Mouse (Mus musculus) forebrain, embryonic 16.5 days (tissue): ENCODE measurements at regions not wholly inside any gene's neighbourhood (a gene's known extent, or its start where the extent isn't known, plus 50 kb on each side); places are given as distances from the start of the nearest gene placed in this dataset.

Experiments used
- ATAC-seq: fragments of 200-750 bp; cut with Nextera tagmentation; 2 replicates; pipeline ENCODE4 v1.8.0; 2017; ENCODE audit warnings: mild to moderate bottlenecking, moderate library complexity
- H3K27ac ChIP-seq: fragments of 300-500 bp; sonication (generic); 2 replicates; pipeline ENCODE4 v1.5.1; 2014; ENCODE audit warnings: low read length, control low read depth
- H3K27me3 ChIP-seq: fragments of 300-500 bp; sonication (generic); replicated peaks from 2 replicates; pipeline ENCODE4 v1.6.1; 2014; ENCODE audit warnings: low read length; ENCODE audit not compliant: control insufficient read depth, insufficient read depth
- H3K36me3 ChIP-seq: fragments of 300-500 bp; sonication (generic); 2 replicates; pipeline ENCODE4 v1.6.1; 2014; ENCODE audit not compliant: control insufficient read depth, insufficient read depth
- H3K4me1 ChIP-seq: fragments of 300-500 bp; sonication (generic); replicated peaks from 2 replicates; pipeline ENCODE4 v1.6.1; 2014; ENCODE audit warnings: low read length; ENCODE audit not compliant: control insufficient read depth, insufficient read depth
- H3K4me2 ChIP-seq: fragments of 300-500 bp; sonication (generic); 2 replicates; pipeline ENCODE4 v1.6.1; 2014; ENCODE audit warnings: mild to moderate bottlenecking, low read length, control low read depth
- H3K4me3 ChIP-seq: fragments of 300-500 bp; sonication (generic); replicated peaks from 2 replicates; pipeline ENCODE4 v1.5.1; 2014; ENCODE audit warnings: mild to moderate bottlenecking, low read length, control low read depth
- H3K9ac ChIP-seq: fragments of 300-500 bp; sonication (generic); replicated peaks from 2 replicates; pipeline ENCODE4 v1.6.1; 2014; ENCODE audit warnings: low read depth, low read length, control low read depth
- H3K9me3 ChIP-seq: fragments of 300-500 bp; sonication (generic); 2 replicates; pipeline ENCODE4 v1.6.1; 2016; ENCODE audit warnings: low read length; ENCODE audit not compliant: control insufficient read depth
- WGBS: fragments of 180-500 bp; shearing (Covaris S2); extraction: QIAGEN DNeasy Blood & Tissue Kit; methylation state at CpG from one replicate; pipeline ENCODE4 v1.1.7; 2014; 5-methylcytosine and 5-hydroxymethylcytosine counted together

DNA sequence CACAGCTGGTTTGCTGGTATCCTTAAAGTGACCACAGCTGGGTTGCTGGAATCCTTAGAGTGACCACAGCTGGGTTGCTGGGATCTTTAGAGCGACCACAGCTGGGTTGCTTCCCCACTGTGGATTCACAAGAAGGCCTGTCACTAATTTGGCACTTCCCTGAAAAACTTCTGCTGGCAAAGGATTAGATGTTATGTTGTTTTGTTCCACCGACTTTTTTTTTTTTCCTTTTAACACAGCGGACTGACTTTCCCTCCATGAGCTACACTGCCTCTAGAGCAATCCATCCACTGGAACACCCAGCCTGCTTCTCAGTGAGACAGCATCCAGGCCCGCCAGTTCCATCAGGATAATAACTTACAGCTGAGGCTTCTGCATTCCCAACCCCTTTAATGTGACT, 266.9 kb downstream of the Olfr1505 start:
- H3K9ac ChIP-seq: no peak overlapping the region
- no peaks in the 10 kb centered on the region for H3K36me3 ChIP-seq
- peaks cover 2% of the 10 kb centered on the region for H3K27me3 ChIP-seq
- H3K4me1 ChIP-seq: no peaks in the 10 kb centered on the region
- ATAC-seq: no peak
- no peak overlapping the region for H3K4me3 ChIP-seq
- no peak overlapping the region for H3K4me2 ChIP-seq
- no peak overlapping the region for H3K27ac ChIP-seq
- no peaks in the 10 kb centered on the region for H3K9me3 ChIP-seq
- WGBS: 18% methylated on average over 4 of the region's 4 CpGs

- Histone ChIP-seq H3K4me2 (no peak overlapping the region), H3K36me3 (no peaks in the 10 kb centered on the region), H3K4me3 (no peak overlapping the region), H3K27ac (no peak overlapping the region), H3K9ac (no peak overlapping the region), H3K4me1 (no peaks in the 10 kb centered on the region), H3K9me3 (no peaks in the 10 kb centered on the region), H3K27me3 (peaks cover 2% of the 10 kb centered on the region)
- 27% methylated on average over 3 of the region's 3 CpGs for WGBS
- no peak for ATAC-seq
Observed at GRCm38 (mm10) chr19:14180956-14181355, 267.6 kb downstream of the Olfr1505 start.

DNA sequence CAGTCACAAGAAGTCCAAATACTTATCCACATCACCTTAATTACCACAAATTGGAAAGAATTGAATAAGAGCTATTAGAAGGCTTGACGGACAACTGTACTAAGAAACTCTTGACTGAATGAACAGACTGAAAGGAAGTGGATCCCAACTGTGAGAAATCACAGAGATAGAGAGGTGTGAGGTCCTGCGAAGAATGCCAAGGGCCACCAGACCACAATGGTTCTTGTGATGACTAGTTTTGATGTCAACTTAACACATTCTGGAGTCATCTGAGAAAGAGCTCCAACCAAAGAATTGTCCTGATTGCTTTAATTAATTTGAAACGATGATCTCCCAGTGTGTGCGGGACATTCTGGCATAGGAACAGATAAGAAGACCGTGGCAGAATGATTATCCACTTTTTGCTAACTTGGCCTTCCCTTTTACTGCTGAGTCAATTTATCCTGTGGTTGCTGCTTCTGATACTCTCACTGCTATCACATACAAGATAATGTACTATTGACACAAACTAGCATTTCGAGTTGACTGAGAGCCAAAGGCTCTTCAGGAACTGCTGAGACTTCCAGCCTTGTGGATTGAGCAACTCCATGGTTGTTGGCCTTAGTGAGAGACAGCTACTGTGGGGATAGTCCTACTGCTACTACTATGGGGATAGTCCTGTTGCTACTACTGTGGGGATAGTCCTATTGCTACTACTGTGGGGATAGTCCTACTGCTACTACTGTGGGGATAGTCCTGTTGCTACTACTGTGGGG, 268.5 kb downstream of the Olfr1505 start:
- Histone ChIP-seq H3K27me3 (peaks cover 2% of the 10 kb centered on the region), H3K36me3 (no peaks in the 10 kb centered on the region), H3K9ac (no peak overlapping the region), H3K4me1 (no peaks in the 10 kb centered on the region), H3K27ac (no peak overlapping the region), H3K4me2 (no peak overlapping the region), H3K4me3 (no peak overlapping the region), H3K9me3 (no peaks in the 10 kb centered on the region)
- 42% methylated on average over 6 of the region's 6 CpGs for WGBS
- no peak for ATAC-seq

GRCm38 (mm10) chr19:14191820-14192219, 278.5 kb downstream of the Olfr1505 start:
- no peaks in the 10 kb centered on the region for H3K4me1 ChIP-seq
- H3K27me3 ChIP-seq: no peaks in the 10 kb centered on the region
- no peaks in the 10 kb centered on the region for H3K36me3 ChIP-seq
- H3K9ac ChIP-seq: no peak overlapping the region
- WGBS: 90% methylated on average over 3 of the region's 3 CpGs
- no peak overlapping the region for H3K4me2 ChIP-seq
- no peak overlapping the region for H3K4me3 ChIP-seq
- ATAC-seq: peak; percentile 67; the same call in 1 of the 2 replicates
- H3K9me3 ChIP-seq: no peaks in the 10 kb centered on the region
- no peak overlapping the region for H3K27ac ChIP-seq

- 90% methylated on average over 3 of the region's 3 CpGs for WGBS
- Histone ChIP-seq H3K4me2 (no peak overlapping the region), H3K27ac (no peak overlapping the region), H3K36me3 (no peaks in the 10 kb centered on the region), H3K4me1 (no peaks in the 10 kb centered on the region), H3K4me3 (no peak overlapping the region), H3K27me3 (no peaks in the 10 kb centered on the region), H3K9ac (no peak overlapping the region), H3K9me3 (no peaks in the 10 kb centered on the region)
- ATAC-seq: no peak
Observed at GRCm38 (mm10) chr19:14197864-14198263, 284.5 kb downstream of the Olfr1505 start.

- Histone ChIP-seq H3K9ac (no peak overlapping the region), H3K4me2 (no peak overlapping the region), H3K27me3 (no peaks in the 10 kb centered on the region; the same call in 1 of the 2 replicates), H3K9me3 (no peaks in the 10 kb centered on the region), H3K4me1 (peaks cover 9% of the 10 kb centered on the region), H3K27ac (no peak overlapping the region), H3K36me3 (no peaks in the 10 kb centered on the region), H3K4me3 (no peak overlapping the region)
- WGBS: 80% methylated on average over 4 of the region's 4 CpGs
- no peak for ATAC-seq
Observed at GRCm38 (mm10) chr19:14220507-14220909, 307.2 kb downstream of the Olfr1505 start.

DNA sequence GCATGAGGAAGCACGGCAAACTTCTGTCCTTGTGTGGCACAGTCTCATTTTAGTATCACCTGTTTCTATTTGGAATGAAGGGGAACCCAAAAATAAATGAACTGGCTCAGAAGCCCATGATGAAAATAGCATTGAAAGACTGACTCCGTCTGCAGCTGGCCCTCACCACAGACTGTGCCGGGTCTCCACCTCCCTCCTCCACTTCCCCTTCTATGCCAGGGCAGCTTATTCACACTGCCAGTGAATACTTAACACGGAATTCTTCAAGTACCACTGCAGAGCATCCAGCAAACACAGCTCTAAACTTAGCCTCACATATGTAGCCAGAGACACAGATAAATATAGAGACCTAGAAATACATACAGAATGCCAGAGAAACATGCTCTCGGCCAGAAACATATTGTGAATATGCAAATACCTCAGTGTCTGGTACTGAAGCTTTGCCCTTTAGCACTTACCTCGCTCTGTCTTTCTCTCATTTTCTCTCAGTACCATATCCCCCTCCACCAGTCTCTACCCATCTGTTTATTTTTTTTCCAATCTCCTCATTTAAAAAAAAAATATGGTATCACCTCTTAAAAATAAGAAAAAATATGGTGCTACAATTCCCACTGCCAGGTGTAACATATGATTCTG, 311.8 kb downstream of the Olfr1505 start:
- H3K27me3 ChIP-seq: no peaks in the 10 kb centered on the region; the same call in 1 of the 2 replicates
- peaks cover 13% of the 10 kb centered on the region for H3K4me1 ChIP-seq
- no peak overlapping the region for H3K4me2 ChIP-seq
- H3K9ac ChIP-seq: no peak overlapping the region
- 28% methylated on average over 6 of the region's 6 CpGs for WGBS
- ATAC-seq: peak; percentile 91
- peak overlapping the region; percentile 23; the same call in 1 of the 2 replicates for H3K27ac ChIP-seq
- no peak overlapping the region for H3K4me3 ChIP-seq
- no peaks in the 10 kb centered on the region for H3K9me3 ChIP-seq
- no peaks in the 10 kb centered on the region for H3K36me3 ChIP-seq

DNA sequence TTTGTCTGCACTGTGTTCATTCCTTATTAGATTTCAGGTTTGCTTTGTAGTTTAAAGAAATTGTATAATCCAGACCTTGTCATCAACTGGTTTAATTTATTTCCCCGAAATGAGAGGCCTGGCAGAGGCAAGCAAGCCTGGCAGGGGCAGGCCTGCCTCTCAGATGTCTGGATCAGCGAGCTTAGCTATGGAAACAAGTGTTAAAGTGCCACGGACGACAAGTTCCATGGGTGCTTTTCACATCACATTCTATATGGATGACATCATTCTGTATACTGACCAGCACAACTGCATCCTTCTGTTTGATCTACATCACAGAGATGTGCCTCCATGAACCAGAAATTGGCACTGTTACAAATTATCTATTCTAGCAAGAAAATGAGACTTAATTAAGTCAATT, 312.5 kb downstream of the Olfr1505 start:
- Histone ChIP-seq H3K9me3 (no peaks in the 10 kb centered on the region), H3K4me2 (no peak overlapping the region), H3K36me3 (no peaks in the 10 kb centered on the region), H3K27ac (peak overlapping the region; percentile 12; the same call in 1 of the 2 replicates), H3K4me1 (peaks cover 13% of the 10 kb centered on the region), H3K4me3 (no peak overlapping the region), H3K27me3 (no peaks in the 10 kb centered on the region; the same call in 1 of the 2 replicates), H3K9ac (no peak overlapping the region)
- WGBS: 15% methylated on average over 4 of the region's 4 CpGs
- peak; percentile 61 for ATAC-seq

GRCm38 (mm10) chr19:14226521-14226920, 313.2 kb downstream of the Olfr1505 start:
- ATAC-seq: no peak
- H3K4me3 ChIP-seq: no peak overlapping the region
- no peak overlapping the region for H3K9ac ChIP-seq

More at GRCm38 (mm10) chr19:14226521-14226920, 313.2 kb downstream of the Olfr1505 start:
- Histone ChIP-seq H3K4me1 (peaks cover 13% of the 10 kb centered on the region), H3K9me3 (no peaks in the 10 kb centered on the region), H3K4me2 (no peak overlapping the region), H3K36me3 (no peaks in the 10 kb centered on the region), H3K27me3 (no peaks in the 10 kb centered on the region; the same call in 1 of the 2 replicates), H3K27ac (no peak overlapping the region)
